Mouse (Mus musculus) kidney, postnatal 0 days (tissue): ENCODE data around the gene Carns1. TPM values are rescaled to one million over a fixed set of nuclear protein-coding genes. Genes with fewer than 3 reads are reported as not detected.
A peak's percentile ranks its signal among the peaks of the same experiment; 100 is the strongest.

Experiments used
- ATAC-seq: fragments of 200-750 bp; cut with Nextera tagmentation; replicated peaks from 2 replicates; pipeline ENCODE4 v1.8.0; 2017; ENCODE audit warnings: low read depth, moderate number of reproducible peaks, moderate TSS enrichment, moderate library complexity; ENCODE audit not compliant: low FRiP score
- DNase-seq: peaks from one replicate; pipeline ENCODE4 v3.0.0-alpha.2; 2016; ENCODE audit warnings: low spot score
- H3K27ac ChIP-seq: fragments of 300-500 bp; sonication (generic); 2 replicates; pipeline ENCODE4 v1.5.1; 2014; ENCODE audit warnings: mild to moderate bottlenecking
- H3K27me3 ChIP-seq: fragments of 300-500 bp; sonication (generic); 2 replicates; pipeline ENCODE4 v1.6.1; 2014; ENCODE audit warnings: low read length, mixed read lengths; ENCODE audit not compliant: insufficient read depth
- H3K36me3 ChIP-seq: fragments of 300-500 bp; sonication (generic); 2 replicates; pipeline ENCODE4 v1.6.1; 2014; ENCODE audit warnings: low read length, mixed read lengths; ENCODE audit not compliant: insufficient read depth
- H3K4me1 ChIP-seq: fragments of 300-500 bp; sonication (generic); replicated peaks from 2 replicates; pipeline ENCODE4 v1.6.1; 2014; ENCODE audit warnings: antibody characterized with exemption, low read length, mixed read lengths; ENCODE audit not compliant: insufficient read depth
- H3K4me2 ChIP-seq: fragments of 300-500 bp; sonication (generic); 2 replicates; pipeline ENCODE4 v1.6.1; 2014; ENCODE audit warnings: mild to moderate bottlenecking, low read length, moderate library complexity, mixed read lengths
- H3K4me3 ChIP-seq: fragments of 300-500 bp; sonication (generic); replicated peaks from 2 replicates; pipeline ENCODE4 v1.5.1; 2014; ENCODE audit warnings: low read depth, low read length
- H3K9ac ChIP-seq: fragments of 300-500 bp; sonication (generic); 2 replicates; pipeline ENCODE4 v1.6.1; 2014; ENCODE audit warnings: low read depth, low read length
- H3K9me3 ChIP-seq: fragments of 300-500 bp; sonication (generic); replicated peaks from 2 replicates; pipeline ENCODE4 v1.6.1; 2016; ENCODE audit warnings: low read length, inconsistent platforms, mixed read lengths
- CTCF ChIP-seq: IDR thresholded peaks from 2 replicates; pipeline ENCODE4 v1.5.1; 2016; ENCODE audit warnings: antibody characterized with exemption, low read depth, mild to moderate bottlenecking, moderate library complexity
- WGBS: fragments of 180-500 bp; shearing (Covaris S2); extraction: QIAGEN DNeasy Blood & Tissue Kit; methylation state at CpG from one replicate; pipeline ENCODE4 v1.1.7; 2014; 5-methylcytosine and 5-hydroxymethylcytosine counted together
- polyA plus RNA-seq: library from polyadenylated mRNA; unstranded; fragments of >200 nt; fragmentation: Nextera tagmentation; extraction: Ambion mirVana; gene quantifications from 2 replicates; pipeline ENCODE4 v1.2.1, GENCODE M21; 2015

The Carns1 gene
- polyA plus RNA-seq, 1 experiment from 2014 or later = 3.3 TPM

DNA sequence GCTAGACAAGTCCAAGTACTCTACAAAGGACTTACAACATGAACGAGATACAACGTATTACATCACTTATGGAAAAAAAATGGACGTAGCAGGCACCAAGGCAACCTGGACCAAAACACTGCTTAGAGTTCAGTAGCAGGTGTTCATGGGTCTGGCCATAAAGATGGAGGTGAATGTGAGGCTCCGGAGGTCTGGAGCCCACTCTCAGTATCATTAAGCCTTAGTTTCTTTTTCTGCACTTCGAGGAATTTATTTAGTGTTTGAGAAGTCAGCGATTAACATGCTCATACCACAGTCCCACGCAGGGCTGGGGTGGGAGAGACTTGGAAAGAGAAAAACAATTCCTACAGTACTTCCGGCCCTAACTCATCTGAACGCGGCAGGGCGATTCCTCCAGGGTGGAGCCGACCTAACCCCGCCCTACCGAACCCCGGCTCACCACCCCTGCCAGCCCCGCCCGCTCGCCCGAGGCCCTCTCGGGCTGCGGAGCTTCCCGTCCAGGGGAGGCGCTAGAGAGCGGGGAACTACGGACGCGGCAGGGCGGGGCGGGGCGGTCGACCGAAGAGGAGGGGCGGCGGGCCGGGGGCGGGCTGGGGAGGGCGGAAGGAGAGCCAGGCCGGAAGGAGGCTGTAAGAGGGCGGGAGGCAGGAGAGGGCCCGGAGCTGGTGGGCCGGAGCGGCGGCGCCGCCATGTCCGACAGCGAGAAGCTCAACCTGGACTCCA is 16.4 kb upstream of the Carns1 start, which contains the start of gene Ppp1ca:
TSS of gene Ppp1ca (plus strand) at position 538 of the 723 bp plus-strand sequence.
- H3K9ac ChIP-seq = peak within 1 kb of the TSS; percentile 99
- peaks cover 21% of the 10 kb centered on the region for H3K4me1 ChIP-seq
- H3K4me2 ChIP-seq = peak within 1 kb of the TSS; percentile 83
- peak within 1 kb of the TSS; percentile 94 for H3K4me3 ChIP-seq
- peak within 1 kb of the TSS; percentile 98 for H3K27ac ChIP-seq
- no peaks in the 10 kb centered on the region for H3K9me3 ChIP-seq
- ATAC-seq (peak; percentile 92), DNase-seq (peak; percentile 98)
- TF ChIP-seq CTCF = peak; percentile 82
- H3K27me3 ChIP-seq = no peaks in the 10 kb centered on the region
- 3% methylated on average over 46 of the region's 47 CpGs for WGBS
- peaks cover 24% of the 10 kb centered on the region for H3K36me3 ChIP-seq

DNA sequence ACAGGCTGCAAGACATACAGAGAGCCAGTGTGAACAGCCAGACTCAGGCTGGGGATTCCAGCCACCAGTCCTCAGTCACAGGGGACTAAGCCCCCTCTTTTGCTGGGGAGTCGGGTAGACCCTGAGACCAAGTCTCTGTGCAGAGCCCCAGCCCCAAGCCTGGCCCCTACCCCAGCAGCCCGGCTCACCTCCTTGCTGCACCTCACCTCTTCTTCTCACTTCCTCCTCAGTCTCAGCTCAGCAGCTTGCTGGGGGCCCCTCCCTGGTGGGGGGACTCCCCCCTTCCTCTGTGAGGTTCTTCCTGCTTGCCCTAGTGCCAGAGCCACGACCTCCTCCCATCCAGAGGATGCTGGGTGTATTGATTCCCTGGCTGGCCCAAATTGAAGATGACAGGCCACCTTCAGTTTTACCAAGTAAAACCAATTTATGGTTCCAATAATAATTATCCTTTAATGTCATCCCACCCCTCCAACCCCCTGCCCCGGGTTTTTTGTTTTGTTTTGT is 15.6 kb upstream of the Carns1 start, which contains the start of gene Tbc1d10c:
TSS of gene Tbc1d10c (minus strand) at position 454 of the 504 bp plus-strand sequence.
- no peak for DNase-seq
- Histone ChIP-seq H3K9me3 (no peaks in the 10 kb centered on the region), H3K4me3 (peak within 1 kb of the TSS; percentile 94), H3K4me1 (peaks cover 18% of the 10 kb centered on the region), H3K4me2 (peak within 1 kb of the TSS; percentile 83), H3K27me3 (no peaks in the 10 kb centered on the region), H3K27ac (peak within 1 kb of the TSS; percentile 98), H3K36me3 (peaks cover 20% of the 10 kb centered on the region), H3K9ac (peak within 1 kb of the TSS; percentile 99)
- TF ChIP-seq CTCF = no peak
- WGBS = 25% methylated on average over 4 of the region's 4 CpGs
- ATAC-seq = no peak

DNA sequence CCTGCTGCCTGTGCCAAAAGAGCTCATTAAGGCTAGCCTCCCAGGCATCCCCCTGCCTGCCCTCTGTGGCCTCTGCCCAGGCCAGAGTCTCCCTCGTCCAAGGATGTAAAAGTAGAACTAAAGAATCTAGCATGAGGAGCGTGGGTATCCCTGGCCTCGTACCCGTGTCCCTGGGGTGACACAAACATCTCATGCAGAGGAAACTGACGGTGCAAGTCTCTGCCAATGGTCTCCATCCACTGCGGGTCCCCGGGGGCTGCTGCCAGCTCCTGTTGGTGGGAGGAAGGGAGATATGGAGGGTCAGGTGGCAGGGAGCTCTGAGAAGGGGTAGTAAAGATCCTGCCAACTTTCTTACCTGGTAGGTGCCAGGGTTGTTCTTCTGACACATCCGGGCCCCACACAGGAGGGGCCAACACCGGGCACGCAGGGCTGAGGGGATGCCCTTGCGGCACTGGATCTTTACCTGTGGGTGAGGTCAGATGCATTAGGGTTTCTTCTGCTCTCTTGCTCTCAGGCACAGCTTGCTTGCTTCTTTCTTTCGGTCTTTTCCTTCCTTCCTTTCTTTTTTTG is 13.9 kb upstream of the Carns1 start:
- no peak for ATAC-seq
- Histone ChIP-seq H3K27ac (no peak overlapping the region), H3K27me3 (no peaks in the 10 kb centered on the region), H3K36me3 (peaks cover 4% of the 10 kb centered on the region), H3K4me3 (no peak overlapping the region), H3K9ac (no peak overlapping the region), H3K9me3 (no peaks in the 10 kb centered on the region), H3K4me1 (peaks cover 28% of the 10 kb centered on the region), H3K4me2 (no peak overlapping the region)
- no peak for TF ChIP-seq CTCF
- DNase-seq = no peak
- WGBS = 90% methylated on average over 12 of the region's 12 CpGs

DNA sequence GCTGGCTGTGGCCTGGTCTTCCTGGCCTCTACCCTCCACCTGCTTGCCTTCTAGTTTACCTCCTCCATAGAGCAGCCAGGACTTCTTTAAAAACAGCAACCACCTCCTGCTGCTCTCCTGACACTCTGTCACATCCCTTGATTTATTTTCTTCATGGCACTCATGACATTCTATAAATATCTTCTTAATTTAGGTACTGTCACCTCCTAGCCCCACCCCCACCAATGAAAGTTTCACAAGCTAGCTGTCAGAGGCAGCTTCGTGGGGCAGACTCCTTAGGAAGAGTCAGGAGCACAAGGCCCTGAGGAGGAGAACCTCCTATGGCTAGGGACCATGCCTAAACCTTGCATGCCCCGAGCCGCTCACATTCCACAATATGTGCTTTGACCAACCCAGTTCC is 12.0 kb upstream of the Carns1 start:
- DNase-seq (no peak), ATAC-seq (no peak)
- H3K4me2 ChIP-seq = no peak overlapping the region
- no peaks in the 10 kb centered on the region for H3K27me3 ChIP-seq
- no peak for TF ChIP-seq CTCF
- peaks cover 22% of the 10 kb centered on the region for H3K4me1 ChIP-seq
- H3K4me3 ChIP-seq = no peak overlapping the region
- no peak overlapping the region for H3K9ac ChIP-seq
- no peak overlapping the region for H3K27ac ChIP-seq
- H3K36me3 ChIP-seq = no peaks in the 10 kb centered on the region
- H3K9me3 ChIP-seq = no peaks in the 10 kb centered on the region
- WGBS = 63% methylated on average over 3 of the region's 3 CpGs

DNA sequence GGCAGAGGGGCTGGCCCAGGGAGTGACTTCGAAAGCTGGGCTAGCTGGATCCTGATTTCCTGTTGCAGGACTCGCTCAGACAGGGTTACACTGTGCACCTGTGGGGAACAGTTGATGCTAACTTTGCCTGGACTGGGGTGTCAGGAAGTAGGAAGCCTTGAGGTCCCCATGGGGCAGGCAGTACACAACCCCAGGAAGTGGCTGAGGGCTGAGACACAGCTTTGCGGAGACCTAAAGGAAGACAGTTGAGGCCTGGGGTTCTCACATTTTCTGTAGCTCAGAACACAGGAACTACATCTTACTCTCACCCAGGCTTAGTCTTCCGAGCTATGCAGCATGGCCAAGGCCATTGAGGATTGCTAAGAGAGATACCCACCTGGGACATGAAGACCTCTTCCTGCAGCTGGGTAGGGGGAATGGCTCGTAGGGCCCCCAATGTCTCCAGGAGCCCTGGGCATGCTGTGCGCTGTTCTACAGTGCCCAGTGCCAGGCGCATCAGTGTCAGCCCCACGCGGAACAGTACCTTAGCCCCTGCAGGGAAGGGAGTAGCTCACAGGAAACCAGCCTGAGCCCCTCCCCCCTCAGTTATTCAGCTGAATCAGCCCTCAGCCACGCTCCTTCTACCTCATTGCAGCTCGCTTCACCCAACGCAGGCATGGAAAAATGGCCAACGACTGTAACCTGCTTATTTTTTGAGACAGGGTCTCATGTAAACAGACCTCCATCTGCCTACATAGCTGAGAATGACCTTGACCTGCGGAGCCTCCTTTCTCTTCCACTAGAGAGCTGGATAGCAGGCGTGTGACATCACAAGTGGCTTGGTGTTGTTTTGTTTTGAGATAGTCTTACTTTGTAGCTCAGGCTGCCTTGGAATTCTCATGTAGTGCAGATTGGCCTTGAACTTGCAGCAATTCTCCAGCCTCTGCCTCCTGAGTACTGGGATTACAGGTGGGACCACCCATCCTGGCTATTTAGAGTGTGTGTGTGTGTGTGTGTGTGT is 10.0 kb upstream of the Carns1 start:
- no peak overlapping the region for H3K4me2 ChIP-seq
- no peak; the same call in 1 of the 2 replicates for ATAC-seq
- H3K9ac ChIP-seq = peak overlapping the region; percentile 14; the same call in 1 of the 2 replicates
- 41% methylated on average over 15 of the region's 15 CpGs for WGBS
- TF ChIP-seq CTCF = no peak
- H3K4me1 ChIP-seq = peaks cover 9% of the 10 kb centered on the region
- H3K9me3 ChIP-seq = no peaks in the 10 kb centered on the region
- DNase-seq = no peak
- H3K4me3 ChIP-seq = no peak overlapping the region
- no peaks in the 10 kb centered on the region for H3K27me3 ChIP-seq
- peak overlapping the region; percentile 63; the same call in 1 of the 2 replicates for H3K27ac ChIP-seq
- H3K36me3 ChIP-seq = no peaks in the 10 kb centered on the region
